ENCODE assay signal across 8 mouse cellular contexts in the genomic region with DNA sequence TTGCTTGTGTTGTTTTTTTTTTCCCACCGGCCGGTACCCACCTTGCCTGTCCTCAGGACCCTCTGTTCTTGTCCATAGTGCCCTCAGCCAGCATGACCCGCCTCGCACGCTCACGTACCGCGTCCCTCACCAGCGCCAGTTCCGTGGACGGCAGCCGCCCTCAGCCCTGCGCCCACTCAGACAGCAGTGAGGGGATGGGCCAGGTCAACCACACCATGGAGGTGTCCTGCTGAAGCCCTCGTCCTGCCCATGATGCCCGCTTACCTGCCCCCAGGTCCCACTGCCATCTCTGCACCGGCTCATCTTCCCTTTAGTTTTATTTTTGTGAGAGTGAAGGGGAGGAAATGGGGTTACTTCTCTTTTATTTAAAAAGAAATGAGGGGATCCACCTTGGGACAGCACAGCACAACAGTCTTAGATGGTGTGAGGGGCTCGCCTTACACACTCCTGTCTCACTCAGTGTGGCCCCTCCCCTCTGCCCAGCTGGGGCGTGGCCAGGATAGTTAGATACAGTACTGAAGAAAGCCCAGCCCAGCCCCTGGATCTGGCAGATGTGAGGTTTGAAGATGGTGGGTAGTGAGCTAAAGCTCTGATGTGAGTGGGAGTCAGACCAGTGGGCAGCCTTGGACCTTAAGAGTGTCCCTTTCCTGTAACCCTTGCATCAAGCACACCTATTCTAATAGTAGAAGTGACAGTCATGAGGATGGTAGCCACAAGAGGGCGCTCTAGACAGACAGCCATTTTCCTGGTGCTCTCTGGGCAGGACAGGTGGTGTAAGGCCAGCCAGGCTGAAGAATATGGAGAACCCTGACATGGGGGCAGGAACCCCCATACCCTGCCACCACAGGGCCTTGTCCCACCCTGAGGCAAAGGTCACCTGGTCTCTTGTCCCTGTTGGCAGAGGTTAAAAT. TPM values are rescaled to one million over a fixed set of nuclear protein-coding genes. Genes with fewer than 3 reads are reported as not detected.
A peak's percentile ranks its signal among the peaks of the same experiment; 100 is the strongest.
DNase-seq lines count a peak whose midpoint lies in the region; ATAC-seq lines count a peak whose summit lies in the region.

No protein-coding gene starts in this region.

- ATAC-seq in cerebellum, adult (ENCODE audit: insufficient number of reproducible peaks, low FRiP score, low TSS enrichment), result 0 out of 2 replicates have a peak, but pooled peaks have one; percentile 12
- 0 out of 2 replicates have a peak, but pooled peaks have one; percentile 3 for ATAC-seq in forebrain, embryonic 16.5 days
- ATAC-seq in midbrain, embryonic 14.5 days (ENCODE audit: low FRiP score, low TSS enrichment), result no peak
- 0 out of 2 replicates have a peak, but pooled peaks have one; percentile 11 for ATAC-seq in stomach, embryonic 16.5 days (ENCODE audit: insufficient read depth, low FRiP score)

- no peak overlapping the region for H3K4me3 ChIP-seq in forebrain, embryonic 16.5 days (replicated peaks; ENCODE audit: low read length)
- no peak overlapping the region for H3K4me3 ChIP-seq in limb, embryonic 10.5 days
- no peak overlapping the region for H3K4me3 ChIP-seq in midbrain, embryonic 14.5 days (replicated peaks; ENCODE audit: low read depth, low read length)
- no peak overlapping the region for H3K4me3 ChIP-seq in stomach, embryonic 16.5 days (replicated peaks; ENCODE audit: low read length)

- no peak overlapping the region for H3K27ac ChIP-seq in forebrain, embryonic 16.5 days (ENCODE audit: low read length)
- no peak overlapping the region for H3K27ac ChIP-seq in limb, embryonic 10.5 days
- H3K27ac ChIP-seq in midbrain, embryonic 14.5 days (replicated peaks; ENCODE audit: low read depth, low read length), result no peak overlapping the region
- H3K27ac ChIP-seq in stomach, embryonic 16.5 days (ENCODE audit: low read length), result no peak overlapping the region

- H3K9me3 ChIP-seq in forebrain, embryonic 16.5 days (ENCODE audit: control insufficient read depth, low read length), result no peaks in the 10 kb centered on the region
- H3K9me3 ChIP-seq in limb, embryonic 10.5 days (replicated peaks), result no peaks in the 10 kb centered on the region
- H3K9me3 ChIP-seq in midbrain, embryonic 14.5 days (ENCODE audit: control insufficient read depth, low read length), result no peaks in the 10 kb centered on the region
- H3K9me3 ChIP-seq in stomach, embryonic 16.5 days (replicated peaks; ENCODE audit: control insufficient read depth, low read length), result no peaks in the 10 kb centered on the region

- no peak overlapping the region for H3K4me2 ChIP-seq in forebrain, embryonic 16.5 days (ENCODE audit: low read length)
- no peak overlapping the region for H3K4me2 ChIP-seq in midbrain, embryonic 14.5 days (ENCODE audit: low read length)
- H3K4me2 ChIP-seq in stomach, embryonic 16.5 days (ENCODE audit: low read depth, low read length), result no peak overlapping the region

- no peak overlapping the region for H3K9ac ChIP-seq in forebrain, embryonic 16.5 days (replicated peaks; ENCODE audit: low read depth, low read length)
- H3K9ac ChIP-seq in midbrain, embryonic 14.5 days (replicated peaks; ENCODE audit: low read length), result no peak overlapping the region
- H3K9ac ChIP-seq in stomach, embryonic 16.5 days (ENCODE audit: low read length), result no peak overlapping the region

- H3K4me1 ChIP-seq in forebrain, embryonic 16.5 days (replicated peaks; ENCODE audit: control insufficient read depth, insufficient read depth, low read length), result peaks cover 15% of the 10 kb centered on the region
- H3K4me1 ChIP-seq in limb, embryonic 10.5 days, result peaks cover 28% of the 10 kb centered on the region
- peaks cover 6% of the 10 kb centered on the region for H3K4me1 ChIP-seq in midbrain, embryonic 14.5 days (ENCODE audit: control insufficient read depth, insufficient read depth, low read length)
- H3K4me1 ChIP-seq in stomach, embryonic 16.5 days (ENCODE audit: control insufficient read depth, insufficient read depth, low read length), result peaks cover 10% of the 10 kb centered on the region

- 81% methylated on average over 19 of the region's 19 CpGs for WGBS in forebrain, embryonic 16.5 days
- WGBS in limb, embryonic 10.5 days, result 78% methylated on average over 19 of the region's 19 CpGs
- 84% methylated on average over 19 of the region's 19 CpGs for WGBS in midbrain, embryonic 14.5 days
- WGBS in stomach, embryonic 16.5 days, result 74% methylated on average over 19 of the region's 19 CpGs

- no peaks in the 10 kb centered on the region for H3K27me3 ChIP-seq in forebrain, embryonic 16.5 days (replicated peaks; ENCODE audit: control insufficient read depth, insufficient read depth, low read length)
- H3K27me3 ChIP-seq in limb, embryonic 10.5 days (ENCODE audit: low read depth, poor library complexity, severe bottlenecking), result no peaks in the 10 kb centered on the region
- no peaks in the 10 kb centered on the region for H3K27me3 ChIP-seq in midbrain, embryonic 14.5 days (ENCODE audit: control insufficient read depth, insufficient read depth, low read length)
- H3K27me3 ChIP-seq in stomach, embryonic 16.5 days (ENCODE audit: control insufficient read depth, insufficient read depth, low read length), result no peaks in the 10 kb centered on the region

- peak; percentile 81 to 82 for DNase-seq in right cerebral cortex, adult 2 months (ENCODE audit: low spot score in 2 of 2)
- no peak for DNase-seq in right cerebral cortex, postnatal 25 days
- peak; percentile 90 for DNase-seq in induced T-regulatory cell, adult 2 months (ENCODE audit: low read depth)
- DNase-seq in limb, embryonic 10.5 days (ENCODE audit: low spot score), result peak; percentile 80
- peak; percentile 79 for DNase-seq in midbrain, embryonic 14.5 days

- peaks cover 2% of the 10 kb centered on the region; the same call in 1 of the 2 replicates for H3K36me3 ChIP-seq in forebrain, embryonic 16.5 days (ENCODE audit: control insufficient read depth, insufficient read depth)
- H3K36me3 ChIP-seq in limb, embryonic 10.5 days, result peaks cover 17% of the 10 kb centered on the region
- H3K36me3 ChIP-seq in midbrain, embryonic 14.5 days (ENCODE audit: control insufficient read depth, insufficient read depth, low read length), result peaks cover 58% of the 10 kb centered on the region
- peaks cover 3% of the 10 kb centered on the region; the same call in 1 of the 2 replicates for H3K36me3 ChIP-seq in stomach, embryonic 16.5 days (ENCODE audit: control insufficient read depth, insufficient read depth, low read length)

RNA-seq across cellular contexts. Expression of a gene that starts 2.3 kb away (rescaled TPM):
- polyA plus RNA-seq in forebrain, embryonic 16.5 days (2015; fragmentation: Nextera tagmentation; extraction: Ambion mirVana), result 28.1 and 31.2 TPM in 2 replicates
- polyA plus RNA-seq in limb, embryonic 10.5 days (2016; fragmentation: Nextera tagmentation; extraction: Ambion mirVana), result 16.7 and 22.6 TPM in 2 replicates
- polyA plus RNA-seq in midbrain, embryonic 14.5 days (2014; fragmentation: Nextera tagmentation; extraction: Ambion mirVana), result 28.3 and 32.8 TPM in 2 replicates
- polyA plus RNA-seq in stomach, embryonic 16.5 days (2015; fragmentation: Nextera tagmentation; extraction: Ambion mirVana), result 16.8 and 18.3 TPM in 2 replicates

RNA-seq across cellular contexts. Expression of a gene that starts 36.6 kb away (rescaled TPM):
- 221 and 296 TPM in 2 replicates for polyA plus RNA-seq in forebrain, embryonic 16.5 days (2015; fragmentation: Nextera tagmentation; extraction: Ambion mirVana)
- 7.6 and 9.7 TPM in 2 replicates for polyA plus RNA-seq in limb, embryonic 10.5 days (2016; fragmentation: Nextera tagmentation; extraction: Ambion mirVana)
- polyA plus RNA-seq in midbrain, embryonic 14.5 days (2014; fragmentation: Nextera tagmentation; extraction: Ambion mirVana), result 276 and 287 TPM in 2 replicates
- polyA plus RNA-seq in stomach, embryonic 16.5 days (2015; fragmentation: Nextera tagmentation; extraction: Ambion mirVana), result 22.2 and 24.3 TPM in 2 replicates
